In genomic region chr10:55097225-55097624, GRCm38 (mm10) we compare ENCODE assay signal across 28 mouse cellular contexts.
"Had no signal": no experiment of that assay in that cellular context is flagged by ENCODE, and none has a peak within 500 bp of the region (broad histone marks: within the 10 kb centered on the region; RNA-seq: fewer than 3 reads in every experiment).

No protein-coding gene starts in this region.

- H3K4me1 ChIP-seq: heart, embryonic 10.5 days; heart, embryonic 12.5 days; hindbrain, embryonic 10.5 days; hindbrain, embryonic 12.5 days; intestine, embryonic 15.5 days; liver, embryonic 13.5 days; liver, embryonic 15.5 days had no signal

- H3K4me3 ChIP-seq: gastrocnemius, adult 2 months; heart, embryonic 10.5 days; heart, embryonic 12.5 days; hindbrain, embryonic 10.5 days; hindbrain, embryonic 12.5 days; intestine, embryonic 15.5 days; left cerebral cortex, adult 2 months; limb, embryonic 10.5 days; limb, embryonic 12.5 days; liver, embryonic 13.5 days; liver, embryonic 15.5 days had no signal

- H3K9me3 ChIP-seq: heart, embryonic 10.5 days; heart, embryonic 12.5 days; hindbrain, embryonic 10.5 days; hindbrain, embryonic 12.5 days; intestine, embryonic 15.5 days; limb, embryonic 10.5 days; limb, embryonic 12.5 days; liver, embryonic 13.5 days; liver, embryonic 15.5 days had no signal

- H3K9ac ChIP-seq: heart, embryonic 12.5 days; hindbrain, embryonic 12.5 days; hindbrain, embryonic 14.5 days; intestine, embryonic 15.5 days; limb, embryonic 12.5 days; liver, embryonic 13.5 days; liver, embryonic 15.5 days had no signal

- H3K36me3 ChIP-seq: heart, embryonic 10.5 days; heart, embryonic 12.5 days; hindbrain, embryonic 10.5 days; hindbrain, embryonic 12.5 days; intestine, embryonic 15.5 days; limb, embryonic 10.5 days; limb, embryonic 12.5 days; liver, embryonic 13.5 days; liver, embryonic 15.5 days had no signal

- ATAC-seq: hindbrain, embryonic 16.5 days; inflammation-experienced regulatory T-cells, adult 6 months; intestine, embryonic 15.5 days; intestine, postnatal 0 days had no signal

- H3K27me3 ChIP-seq: heart, embryonic 12.5 days; hindbrain, embryonic 12.5 days; intestine, embryonic 15.5 days; limb, embryonic 12.5 days; liver, embryonic 13.5 days; liver, embryonic 15.5 days had no signal

- H3K27ac ChIP-seq: gastrocnemius, adult 2 months; heart, embryonic 10.5 days; hindbrain, embryonic 10.5 days; hindbrain, embryonic 12.5 days; hindbrain, embryonic 14.5 days; intestine, embryonic 15.5 days; left cerebral cortex, adult 2 months; limb, embryonic 10.5 days; limb, embryonic 12.5 days; liver, embryonic 13.5 days; liver, embryonic 15.5 days had no signal

- H3K4me2 ChIP-seq: heart, embryonic 12.5 days; hindbrain, embryonic 12.5 days; hindbrain, embryonic 14.5 days; intestine, embryonic 15.5 days; limb, embryonic 12.5 days; liver, embryonic 11.5 days; liver, embryonic 13.5 days; liver, embryonic 15.5 days had no signal

- DNase-seq: gastrocnemius, adult 2 months; gastrocnemius, postnatal 10 days; gastrocnemius, postnatal 25 days; heart, adult 18-20 months; heart, postnatal 10 days; heart, postnatal 4 days; kidney, adult 18-20 months; kidney, adult 8-10 months; kidney, postnatal 10 days; kidney, postnatal 25 days; kidney, postnatal 4 days; layer of hippocampus, adult 9-11 months; liver; liver, embryonic 13.5 days had no signal
